Mouse (Mus musculus) adrenal gland, postnatal 36 days (tissue): ENCODE data around the gene Tmsb4x. TPM values are rescaled to one million over a fixed set of nuclear protein-coding genes. Genes with fewer than 3 reads are reported as not detected.

Source experiments
- DNase-seq, 2 experiments: peaks; one replicate each; pipeline ENCODE4 v3.0.0; 2021; ENCODE audit warnings: mixed read lengths in 1 of 2
- total RNA-seq, 2 experiments: library from RNA; stranded (reverse); gene quantifications; 2 replicates each; pipeline ENCODE4 v1.2.3; 2021

The Tmsb4x gene
- total RNA-seq, 2 experiments from 2014 or later = 356 to 454 TPM

- no peak for DNase-seq
Measured at GRCm38 (mm10) chrX:167182411-167182810, 26.7 kb downstream of the Tmsb4x start.

- DNase-seq = peak in 1 of 2 experiments; percentile 5
Measured at GRCm38 (mm10) chrX:167179961-167180642, 29.0 kb downstream of the Tmsb4x start.

GRCm38 (mm10) chrX:167179549-167179948, 29.6 kb downstream of the Tmsb4x start:
- DNase-seq = no peak

GRCm38 (mm10) chrX:167175319-167175718, 33.8 kb downstream of the Tmsb4x start:
- no peak for DNase-seq

- DNase-seq = no peak
Measured at GRCm38 (mm10) chrX:167174311-167174710, 34.8 kb downstream of the Tmsb4x start.

GRCm38 (mm10) chrX:167172256-167172655, 36.9 kb downstream of the Tmsb4x start:
- DNase-seq = no peak

GRCm38 (mm10) chrX:167171281-167171680, 37.8 kb downstream of the Tmsb4x start:
- no peak for DNase-seq

GRCm38 (mm10) chrX:167167282-167167681, 41.8 kb downstream of the Tmsb4x start:
- DNase-seq = peak in 1 of 2 experiments; percentile 9

GRCm38 (mm10) chrX:167166051-167166450, 43.1 kb downstream of the Tmsb4x start:
- DNase-seq = no peak

- DNase-seq = peak in 1 of 2 experiments; percentile 3
Measured at GRCm38 (mm10) chrX:167157691-167158090, 51.4 kb downstream of the Tmsb4x start.

Other genes starting within 250 kb of the Tmsb4x start
- gene Tlr8, start 55.0 kb upstream of the Tmsb4x start, total RNA-seq = 1 to 10 TPM; 2.0 to 4.5 TPM
- 1 to 10 TPM; 1.9 to 5.4 TPM for gene Tlr7, start 121.2 kb upstream of the Tmsb4x start, total RNA-seq
- 10 to 100 TPM; 22.2 to 29.6 TPM for gene Prps2, start 173.4 kb upstream of the Tmsb4x start, total RNA-seq